Mouse (Mus musculus): Measurements from ENCODE around the gene Gcnt2.
"Not testable (repeated sequence)": the region's sequence is repeated elsewhere in the genome, so short reads cannot be mapped to it uniquely, and the experiment has no call there.

The Gcnt2 gene

DNA sequence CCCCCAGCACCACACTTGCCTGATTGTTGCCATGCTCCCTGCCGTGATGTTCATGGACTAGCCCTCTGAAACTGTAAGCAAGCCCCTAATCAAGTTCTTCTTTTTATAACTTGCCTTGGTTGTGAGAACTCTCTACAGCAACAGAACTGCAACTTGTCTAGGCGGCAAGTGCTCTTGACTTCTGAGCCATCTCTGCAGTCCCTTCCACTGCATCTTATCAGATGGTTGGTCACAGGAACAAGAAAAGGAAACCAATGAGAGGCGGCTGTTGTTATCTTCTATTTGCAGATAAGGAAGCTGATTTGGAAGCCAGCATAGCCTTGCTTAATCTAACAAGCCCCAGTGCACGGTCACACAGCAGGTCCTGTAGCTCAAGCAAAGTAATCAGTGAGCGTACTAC is 14.5 kb downstream of the Gcnt2 start:
- DNase-seq (ENCODE audit: low spot score): no peak

DNA sequence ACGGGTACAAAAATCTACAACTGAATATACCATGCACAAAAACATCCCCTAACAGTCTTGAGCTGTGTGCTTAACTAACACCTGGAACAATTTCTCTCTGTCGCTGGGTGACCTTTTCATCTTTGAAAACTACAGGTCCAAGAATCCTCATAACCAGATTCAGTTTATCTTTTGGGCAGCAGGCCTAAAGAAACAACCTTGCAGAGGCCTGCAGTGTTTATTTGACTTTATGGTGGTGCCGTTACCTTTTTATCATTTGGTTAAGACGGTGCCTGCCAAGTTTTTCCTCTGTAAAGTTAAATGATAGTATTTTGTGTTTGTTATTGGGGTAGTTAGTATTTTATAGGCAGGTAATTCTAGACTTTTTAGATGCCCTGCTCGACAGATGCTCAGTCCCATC is 15.9 kb downstream of the Gcnt2 start:
- DNase-seq (ENCODE audit: low spot score): no peak

DNA sequence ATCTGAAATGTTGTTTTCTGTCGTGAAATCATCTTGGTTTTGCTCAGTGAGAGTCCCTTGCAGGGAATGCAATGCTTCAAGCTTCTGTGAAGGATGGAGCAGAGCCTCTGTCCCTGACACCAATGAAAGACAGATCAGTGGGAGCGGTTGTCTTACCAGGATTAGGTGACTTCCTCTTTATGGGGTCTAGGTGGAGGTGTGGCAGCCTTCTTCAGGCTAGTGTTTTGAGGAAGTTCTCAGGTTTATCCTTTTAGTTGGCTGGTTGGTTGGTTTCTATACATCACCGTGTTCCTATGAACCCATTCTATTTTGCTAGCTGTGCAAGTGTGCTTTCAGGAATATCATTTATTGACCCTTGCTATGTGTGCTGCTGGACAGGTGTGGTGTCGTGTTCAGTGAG is 18.0 kb downstream of the Gcnt2 start:
- DNase-seq (ENCODE audit: low spot score): no peak

DNA sequence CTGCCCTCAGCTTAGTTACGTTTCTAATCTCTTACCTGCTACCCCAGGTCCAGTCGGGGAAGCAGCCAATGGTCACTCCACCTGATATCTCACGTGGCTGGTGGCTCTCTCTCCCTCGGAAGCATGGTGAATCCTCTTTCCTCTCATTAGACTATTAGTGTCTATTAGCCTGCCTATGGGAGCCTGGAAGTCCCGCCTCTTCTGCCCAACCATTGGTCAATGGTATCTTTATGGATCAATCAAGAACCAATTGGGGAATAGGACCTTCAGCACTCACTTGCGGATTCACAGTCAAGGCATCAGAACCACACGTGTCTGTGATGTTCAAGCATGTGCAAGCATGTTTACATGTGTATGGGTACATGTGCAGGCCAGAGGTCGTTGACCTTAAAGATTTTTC is 21.0 kb downstream of the Gcnt2 start:
- DNase-seq (ENCODE audit: low spot score): no peak

DNA sequence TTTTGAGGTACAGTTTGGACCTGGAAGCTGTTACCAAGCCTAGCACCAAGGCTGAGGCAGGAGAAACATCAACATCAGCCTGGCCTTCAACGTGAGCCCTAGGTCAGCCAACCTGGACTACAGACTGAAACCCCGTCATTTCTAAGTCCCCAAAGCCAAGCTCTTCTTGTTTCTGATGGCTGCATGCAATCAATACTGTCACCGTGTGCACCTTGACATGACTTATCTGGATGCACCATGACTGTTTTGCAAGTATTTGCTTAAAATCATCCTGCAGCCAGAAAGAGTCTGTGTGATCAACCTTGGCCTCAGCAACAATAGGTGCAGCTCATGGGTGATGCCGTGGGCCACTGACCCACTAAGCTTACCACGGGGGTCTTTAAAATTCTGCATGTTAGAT is 23.1 kb downstream of the Gcnt2 start:
- no peak for DNase-seq (ENCODE audit: low spot score)

DNA sequence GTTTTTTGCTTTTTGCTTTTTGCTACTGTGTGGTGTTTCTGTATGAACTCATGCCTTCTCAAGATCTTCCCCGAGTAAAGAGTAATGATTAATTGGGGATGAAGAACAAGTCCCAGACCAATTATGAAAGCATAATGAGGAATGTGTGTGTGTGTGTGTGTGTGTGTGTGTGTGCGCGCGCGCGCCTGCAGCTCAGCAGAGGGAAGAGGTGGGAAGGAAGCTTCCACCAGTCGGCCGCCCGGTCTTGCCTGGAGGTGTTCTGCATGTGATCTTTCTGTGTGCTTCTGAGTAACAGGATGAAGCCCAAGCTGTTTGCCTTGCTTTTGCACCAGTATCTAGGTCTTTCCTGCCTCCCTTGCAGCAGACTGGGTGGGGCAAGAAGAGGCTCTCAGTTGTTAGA is 24.3 kb downstream of the Gcnt2 start:
- no peak for DNase-seq (ENCODE audit: low spot score)

DNA sequence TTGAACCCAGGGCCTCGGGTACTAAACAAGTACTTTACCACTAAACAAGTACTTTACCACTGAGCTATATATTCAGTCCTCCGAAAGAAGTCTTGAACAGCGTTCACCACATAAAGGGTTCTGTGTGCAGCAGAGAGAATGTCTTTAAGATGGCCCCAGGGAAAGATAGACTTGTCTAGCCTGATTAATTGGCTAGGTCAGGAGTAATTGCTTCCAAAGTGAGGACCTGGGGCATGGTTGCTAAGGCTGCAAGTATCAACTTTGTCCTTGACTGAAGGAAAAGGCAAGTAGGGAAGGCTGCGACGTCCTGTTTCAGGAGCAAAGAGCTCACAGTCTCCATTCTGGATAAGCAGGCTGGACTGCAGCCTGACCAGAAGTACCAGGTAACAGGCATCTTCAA is 25.3 kb downstream of the Gcnt2 start:
- no peak for DNase-seq (ENCODE audit: low spot score)

DNA sequence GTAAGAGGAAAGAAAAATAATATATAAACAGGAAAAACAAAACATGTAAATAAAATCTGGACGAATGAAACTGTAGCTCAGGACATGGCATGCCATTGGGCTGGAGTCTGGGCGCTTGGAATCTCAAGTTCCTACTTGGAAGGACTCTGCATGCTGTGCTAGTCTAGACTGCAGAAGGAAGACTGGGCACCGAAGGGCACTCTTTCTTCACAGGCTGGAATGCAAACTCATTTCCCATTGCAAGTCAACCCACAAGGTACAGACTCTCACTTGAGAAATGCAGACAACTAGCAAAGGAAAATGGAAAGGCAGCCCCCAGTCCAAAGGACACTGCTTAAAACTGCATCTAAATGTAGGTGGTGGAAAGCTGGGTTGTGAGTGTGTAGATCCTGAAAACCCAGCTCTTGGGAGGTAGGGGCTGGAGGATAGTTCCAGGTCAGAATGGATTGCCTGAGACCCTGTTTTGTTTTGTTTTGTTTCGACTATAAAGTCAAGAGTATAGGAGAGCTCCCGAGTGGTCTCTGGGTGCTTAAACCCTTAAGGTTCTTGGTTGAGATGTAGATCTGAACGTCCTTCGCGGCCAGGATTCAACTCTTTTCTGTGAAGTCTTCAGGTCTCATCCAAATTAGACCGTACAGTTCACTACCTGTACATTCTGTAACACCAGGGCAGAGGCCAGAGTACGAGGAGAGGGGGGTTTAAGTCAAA is 26.5 kb downstream of the Gcnt2 start:
- DNase-seq (ENCODE audit: low spot score): no peak

DNA sequence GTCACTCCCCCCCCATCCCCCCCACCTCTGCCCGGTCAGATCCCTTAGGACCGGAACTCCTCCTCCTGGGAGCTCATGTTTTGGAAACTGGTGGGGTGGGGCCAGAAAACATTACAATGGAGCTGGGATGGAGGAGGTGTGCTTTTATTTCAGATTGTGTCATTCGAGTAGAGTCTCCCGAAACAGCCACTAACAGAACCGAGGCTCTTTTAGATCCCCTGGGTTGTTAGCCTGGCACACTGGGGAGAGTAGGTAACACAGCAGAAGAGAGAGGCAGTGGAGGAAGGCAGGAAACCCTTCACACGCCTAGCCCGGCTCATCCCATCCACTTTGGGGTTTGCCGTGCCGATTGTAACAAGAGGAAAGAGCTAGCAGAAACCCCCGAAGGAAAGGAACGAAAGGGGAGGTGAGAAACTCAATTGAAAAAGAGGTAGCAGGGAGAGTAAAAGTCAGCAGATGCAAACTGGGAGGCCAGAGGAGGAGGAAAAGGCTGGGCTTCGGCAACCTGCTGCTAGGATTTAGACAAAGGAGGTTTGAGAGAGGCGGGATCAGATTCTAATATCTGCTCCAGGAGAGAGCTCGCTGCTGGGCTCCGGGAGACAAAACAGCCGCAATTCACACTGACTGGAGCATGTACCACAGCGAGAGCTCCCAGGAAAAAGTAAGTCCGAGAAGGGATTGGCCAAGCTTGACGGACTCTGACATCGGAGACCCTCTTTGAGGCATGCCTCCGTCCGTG is 27.3 kb downstream of the Gcnt2 start:
- DNase-seq (ENCODE audit: low spot score): peak; percentile 57

DNA sequence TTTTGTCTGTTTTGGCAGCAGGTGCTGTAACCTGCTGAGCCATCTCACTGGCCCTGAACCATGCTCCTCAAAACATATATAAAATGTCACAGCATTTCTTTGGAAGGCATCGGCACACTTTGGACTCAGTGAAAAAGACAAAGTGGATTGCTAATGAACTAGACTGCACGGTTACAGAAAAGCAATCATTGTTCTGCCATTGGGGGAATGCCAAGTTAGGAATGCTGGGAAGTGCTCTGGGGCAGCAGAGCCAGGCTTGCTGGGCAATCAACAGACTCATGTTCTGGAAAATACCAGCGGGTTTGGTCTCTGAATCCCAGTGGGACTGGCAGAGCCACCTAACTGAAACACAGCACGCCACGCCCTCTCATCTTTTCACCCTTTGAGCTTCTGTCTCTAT is 31.0 kb downstream of the Gcnt2 start:
- no peak for DNase-seq (ENCODE audit: low spot score)

DNA sequence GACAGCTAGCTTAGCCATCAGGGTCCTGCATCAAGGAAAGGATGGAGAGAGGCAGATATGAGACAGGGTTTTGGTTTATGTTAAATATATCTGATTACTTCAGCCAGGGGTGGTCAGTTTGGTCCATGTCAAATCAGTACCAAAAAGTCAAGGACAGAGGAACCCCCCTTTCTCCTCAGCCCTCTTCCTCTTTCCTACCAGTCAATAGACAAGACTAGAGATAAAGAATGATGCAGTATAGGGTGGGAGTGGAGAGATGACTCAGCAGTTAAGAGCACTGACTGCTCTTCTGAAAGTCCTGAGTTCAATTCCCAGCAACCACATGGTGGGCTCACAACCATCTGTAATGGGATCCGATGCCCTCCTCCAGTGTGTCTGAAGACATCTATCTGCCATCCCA is 31.8 kb downstream of the Gcnt2 start:
- not testable (repeated sequence) for DNase-seq (ENCODE audit: low spot score)

DNA sequence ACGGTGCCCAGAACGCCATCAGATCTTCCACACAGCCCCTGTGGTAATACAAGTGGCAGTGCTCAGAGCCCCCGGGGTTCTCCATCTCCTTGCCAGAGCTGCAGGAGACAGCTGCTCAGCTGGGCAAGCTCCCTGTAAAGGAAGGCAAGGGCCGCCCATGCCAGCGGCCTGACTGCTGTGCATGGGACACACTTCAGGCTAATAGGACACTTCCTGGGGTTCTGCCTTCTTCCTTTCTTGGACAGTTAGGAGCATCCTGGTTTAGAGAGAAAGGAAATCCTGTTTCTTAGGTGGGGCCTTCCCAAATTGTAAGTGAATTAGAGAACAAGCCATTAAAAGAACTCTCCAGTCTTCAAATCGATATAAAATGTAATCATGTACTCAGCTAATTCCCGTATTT is 32.5 kb downstream of the Gcnt2 start:
- DNase-seq (ENCODE audit: low spot score): no peak

DNA sequence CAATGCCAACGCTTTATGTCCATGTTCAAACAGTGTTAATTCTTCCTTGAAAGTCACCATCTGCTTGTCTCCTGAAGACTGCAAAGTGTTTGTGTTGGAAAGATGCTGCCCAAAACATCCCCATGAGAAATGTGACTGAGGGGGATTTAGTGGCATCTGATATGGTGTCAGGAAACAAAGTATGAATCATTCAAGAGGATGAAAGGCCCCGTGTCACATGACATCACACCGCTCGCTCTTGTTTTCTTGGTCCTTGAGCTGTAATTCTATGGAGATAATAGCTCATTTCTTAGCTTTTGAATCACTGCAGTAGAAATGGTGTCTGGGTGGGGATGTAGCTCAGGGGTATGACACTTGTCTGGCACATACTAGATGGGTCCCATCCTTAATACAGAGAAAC is 33.0 kb downstream of the Gcnt2 start:
- no peak for DNase-seq (ENCODE audit: low spot score)

DNA sequence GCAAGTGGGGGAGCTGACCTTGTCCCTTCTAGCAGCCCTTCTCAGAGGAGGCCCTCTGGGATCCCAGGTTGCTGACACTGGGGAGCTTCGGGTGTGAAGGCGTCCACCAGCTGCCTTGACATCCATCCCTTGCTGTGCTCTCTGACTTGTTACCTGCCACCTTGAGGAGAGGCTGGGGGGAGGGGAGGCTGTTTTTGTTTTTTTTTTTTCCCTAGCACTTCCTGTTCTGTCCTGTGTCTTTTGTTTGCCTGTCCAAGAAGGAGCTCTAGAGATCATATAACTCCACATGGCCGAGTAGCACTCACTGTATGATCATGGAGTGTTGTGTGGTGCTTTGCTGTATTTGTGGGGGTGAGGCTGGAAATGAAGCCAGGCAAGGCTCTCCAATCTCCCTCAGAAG is 34.0 kb downstream of the Gcnt2 start:
- DNase-seq (ENCODE audit: low spot score): no peak

DNA sequence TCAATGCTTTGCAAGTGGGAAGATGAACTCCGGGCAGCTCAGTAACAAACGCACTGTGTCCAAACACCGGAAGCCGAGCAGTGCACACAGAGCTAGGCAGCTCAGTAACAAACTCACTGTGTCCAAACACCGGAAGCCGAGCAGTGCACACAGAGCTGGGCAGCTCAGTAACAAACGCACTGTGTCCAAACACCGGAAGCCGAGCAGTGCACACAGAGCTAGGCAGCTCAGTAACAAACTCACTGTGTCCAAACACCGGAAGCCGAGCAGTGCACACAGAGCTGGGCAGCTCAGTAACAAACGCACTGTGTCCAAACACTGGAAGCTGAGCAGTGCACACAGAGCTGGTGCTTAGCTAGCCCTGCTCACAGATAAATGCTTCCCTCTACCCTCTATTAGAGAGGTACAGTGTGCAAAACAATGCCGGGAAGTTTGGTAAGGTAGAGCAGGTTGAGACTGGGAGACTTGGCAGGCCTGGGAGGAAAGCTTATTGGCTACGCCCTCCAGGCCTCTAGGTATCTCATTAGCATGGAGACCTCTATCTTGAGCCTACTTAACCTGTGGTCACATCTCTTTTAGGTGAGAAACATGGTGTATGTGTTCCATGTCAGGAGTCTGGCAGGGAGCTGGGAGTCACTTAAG is 38.6 kb downstream of the Gcnt2 start:
- DNase-seq (ENCODE audit: low spot score): not testable (repeated sequence)

DNA sequence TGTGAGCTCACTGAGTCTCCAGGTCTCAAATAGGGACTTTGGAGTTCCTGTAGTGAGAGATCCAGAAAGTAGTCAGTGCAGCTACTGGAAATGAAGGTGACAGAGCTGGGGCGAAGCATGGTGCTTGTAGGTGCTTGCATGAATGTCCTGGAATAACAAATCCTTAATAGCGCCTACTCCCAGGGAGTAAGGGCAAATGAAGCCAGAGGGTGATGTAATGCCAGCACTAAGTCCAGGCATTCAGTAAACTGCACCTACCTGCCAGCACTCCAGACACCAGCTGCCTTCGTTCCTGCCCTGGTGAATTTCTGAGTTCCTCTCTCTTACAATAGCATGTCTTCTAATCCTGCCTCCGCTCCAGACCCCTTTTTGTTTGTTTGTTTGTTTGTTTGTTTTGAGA is 39.1 kb downstream of the Gcnt2 start:
- DNase-seq (ENCODE audit: low spot score): no peak

DNA sequence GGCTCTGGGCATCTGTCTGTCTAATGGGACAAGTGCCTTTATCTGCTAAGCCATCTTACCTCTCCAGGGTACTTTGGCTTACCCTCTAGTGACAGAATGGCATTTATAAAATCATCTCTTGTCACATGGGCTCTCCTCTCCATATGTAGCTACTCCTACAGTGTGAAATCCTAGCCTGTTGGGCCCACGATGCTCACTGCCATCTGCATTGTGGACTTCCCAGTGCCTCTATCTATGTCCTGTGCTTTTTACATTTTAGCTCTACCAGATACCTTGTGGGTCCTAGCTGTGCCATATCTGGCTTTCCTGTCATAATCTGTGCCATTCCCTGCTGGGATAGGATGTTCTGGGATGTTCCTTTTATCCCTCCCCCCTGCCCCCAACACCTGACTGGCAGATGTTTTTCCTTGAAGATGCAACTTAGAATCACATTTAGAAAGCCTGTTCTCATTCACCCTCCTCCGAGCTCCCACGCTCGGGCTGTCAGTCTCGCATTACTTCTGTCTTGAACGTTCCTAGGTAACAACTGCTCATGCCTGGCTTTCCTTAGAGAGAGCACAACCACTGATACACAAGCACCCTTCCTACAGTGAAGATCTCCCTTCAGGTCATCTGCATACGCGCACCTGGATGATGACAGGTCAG is 39.9 kb downstream of the Gcnt2 start:
- DNase-seq (ENCODE audit: low spot score): no peak

DNA sequence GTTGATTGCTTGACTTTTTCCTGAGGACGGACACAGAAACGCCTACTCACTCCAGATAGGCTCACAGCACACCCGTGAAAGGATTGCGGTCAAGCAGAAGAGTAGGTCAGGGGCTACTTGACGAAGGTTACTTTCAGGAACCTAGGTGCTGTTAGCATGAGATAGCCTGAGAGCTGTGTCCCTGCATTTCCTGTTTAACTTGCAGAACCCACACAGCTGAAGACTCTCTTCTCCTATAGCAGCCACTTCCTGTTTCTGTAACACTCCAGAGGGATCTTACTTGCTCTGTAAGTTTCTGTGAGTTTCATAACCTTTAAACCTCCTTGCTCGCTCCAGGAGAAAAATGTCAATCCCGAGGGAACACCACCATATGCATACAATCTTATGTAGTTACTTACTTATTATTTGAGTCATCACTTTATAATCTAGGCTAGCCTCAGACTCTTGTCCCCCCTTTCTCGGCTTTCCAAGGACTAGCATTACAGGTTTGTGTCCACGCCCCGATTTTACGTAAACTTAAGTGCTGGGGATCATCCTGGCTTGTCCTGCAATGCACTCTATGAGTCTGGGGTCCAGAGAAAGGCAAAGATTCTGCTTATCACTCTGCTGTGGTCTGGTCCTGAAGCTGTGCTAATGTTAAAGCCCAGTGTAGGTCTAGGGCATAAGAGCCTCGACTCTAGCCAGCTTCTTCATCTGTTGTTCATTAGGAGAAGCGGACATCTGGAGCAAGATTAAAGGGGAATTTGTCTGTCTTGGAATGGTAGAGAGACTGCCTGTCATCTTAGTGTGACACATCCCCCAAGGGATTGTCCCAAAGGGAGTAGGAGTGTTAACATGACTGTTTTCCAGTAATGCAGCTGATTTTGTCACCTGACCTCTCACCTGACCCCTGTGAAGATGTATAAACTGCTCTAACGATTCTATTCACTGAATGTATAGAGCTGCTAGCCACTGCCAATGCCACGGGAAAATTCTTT is 40.7 kb downstream of the Gcnt2 start:
- no peak for DNase-seq (ENCODE audit: low spot score)

DNA sequence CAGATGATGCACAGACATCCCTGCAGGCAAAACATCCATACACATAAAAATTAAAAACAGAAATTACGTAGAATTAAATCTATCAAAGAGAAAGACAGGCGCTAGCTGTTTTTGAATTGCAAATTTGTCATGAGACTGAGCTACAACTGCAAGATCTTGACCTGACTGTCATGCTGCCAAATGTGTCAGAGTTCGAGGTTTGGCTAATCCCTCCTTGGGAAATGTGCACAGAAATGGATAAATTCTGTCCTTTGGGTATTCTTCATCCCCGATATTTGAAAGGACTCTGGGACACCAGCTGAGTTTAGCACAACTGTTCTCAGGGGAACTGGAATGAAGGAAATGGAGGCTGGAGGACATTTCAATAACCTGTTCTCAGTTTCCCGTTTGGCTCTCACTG is 41.7 kb downstream of the Gcnt2 start:
- no peak for DNase-seq (ENCODE audit: low spot score)

DNA sequence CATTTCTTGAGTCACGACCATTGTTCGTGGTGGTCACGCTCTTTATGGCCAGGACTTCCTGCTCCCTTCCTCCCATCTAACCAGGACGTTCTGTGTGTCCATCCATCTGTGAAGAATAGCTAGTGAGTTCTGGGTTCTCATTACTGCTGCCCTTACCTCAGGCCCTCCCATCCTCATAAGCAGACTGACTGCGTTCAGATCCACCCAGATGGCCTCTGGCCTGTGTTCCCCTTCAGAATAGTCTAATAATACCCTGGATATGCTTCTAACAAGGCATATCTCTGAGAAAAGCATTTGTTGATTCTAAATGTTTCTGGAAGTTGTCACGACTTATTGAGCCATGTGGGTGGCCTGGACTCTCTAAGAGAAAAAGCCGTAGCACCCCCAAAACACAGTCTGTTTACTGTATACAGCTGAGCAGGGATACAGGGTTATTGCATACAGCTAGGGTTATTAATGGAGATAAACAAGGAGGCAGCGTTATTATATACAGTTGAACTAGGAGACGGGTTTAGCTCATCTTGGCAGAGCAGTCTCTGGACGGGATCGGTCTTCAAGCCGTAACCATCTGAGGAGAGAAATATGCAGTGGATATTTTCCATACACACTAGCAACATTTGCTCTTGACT is 42.4 kb downstream of the Gcnt2 start:
- DNase-seq (ENCODE audit: low spot score): no peak

DNA sequence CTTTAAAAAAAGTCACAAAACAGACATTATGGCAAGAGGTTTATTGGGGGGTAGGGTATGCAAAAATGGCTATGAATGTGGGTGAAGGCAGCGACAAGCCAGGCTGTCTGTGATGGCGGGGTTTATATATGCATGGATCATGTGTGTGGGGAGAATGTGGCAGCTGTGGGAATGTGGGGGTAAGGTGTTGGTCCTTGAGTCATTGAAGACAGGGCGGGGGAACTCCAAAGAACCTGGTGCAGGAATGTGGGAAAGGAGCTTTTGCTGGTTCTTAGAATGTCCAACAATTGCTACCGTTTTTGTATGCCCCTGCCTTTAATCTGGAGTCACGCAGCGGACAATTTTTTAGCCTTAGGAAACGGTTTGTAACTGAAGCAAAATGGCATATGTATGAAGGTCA is 44.5 kb downstream of the Gcnt2 start:
- no peak for DNase-seq (ENCODE audit: low spot score)
